Mouse (Mus musculus) frontal cortex, postnatal 36 days (tissue): Measurements from ENCODE around the gene Plk5.

Experiments used
- DNase-seq, 2 experiments: peaks; one replicate each; pipeline ENCODE4 v3.0.0; 2022; ENCODE audit warnings: low spot score in 2 of 2

The Plk5 gene

GRCm38 (mm10) chr10:80387522-80387959, 31.3 kb downstream of the Plk5 start, which contains the start of gene Mex3d:
Gene Mex3d, minus strand, starts transcription at chr10:80387659.
- peak; percentile 77 for DNase-seq

DNA sequence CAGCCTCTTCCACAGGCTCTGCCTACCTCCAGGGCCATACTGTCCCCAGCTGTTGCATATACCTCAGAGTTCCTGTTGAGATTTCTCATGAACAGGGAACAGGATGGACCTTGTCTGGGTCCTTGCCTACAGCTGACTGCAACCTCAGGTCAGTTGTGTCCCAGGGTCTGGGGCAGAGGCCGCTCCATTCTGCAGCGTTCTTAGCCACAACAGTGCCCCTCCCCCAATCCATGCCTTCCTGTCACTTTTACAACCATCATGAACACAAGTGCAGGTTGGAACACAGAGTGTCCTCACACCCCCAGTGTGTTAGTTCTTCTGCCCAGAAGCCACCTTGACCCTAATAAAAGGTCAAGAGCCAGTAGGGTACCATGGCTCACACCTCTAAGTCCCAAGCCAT, 32.5 kb downstream of the Plk5 start:
- no peak for DNase-seq

DNA sequence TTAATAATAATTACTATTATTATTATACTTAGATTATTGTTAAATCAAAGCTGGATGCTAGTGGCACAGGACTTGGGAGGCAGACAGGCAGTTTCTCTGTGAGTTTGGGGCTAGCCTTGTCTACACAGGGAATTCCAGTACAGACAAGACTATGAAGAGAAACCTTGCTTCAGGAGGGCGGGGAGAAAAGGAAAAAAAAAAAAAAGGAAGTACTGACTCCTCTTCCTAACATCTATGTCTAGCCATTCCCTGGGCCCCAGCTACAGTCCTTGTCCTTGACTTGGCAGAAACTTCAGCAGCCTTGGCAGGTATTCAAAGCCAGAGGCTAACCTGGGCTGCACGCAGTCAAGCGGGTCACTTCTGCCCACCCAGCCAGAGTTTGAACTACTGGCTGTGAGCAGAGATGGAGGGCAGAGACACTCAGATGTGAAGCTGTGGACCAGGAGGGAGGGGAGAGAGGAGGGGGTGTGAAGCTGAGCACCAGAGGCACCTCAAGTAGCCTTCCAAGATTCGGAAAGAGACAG, 33.0 kb downstream of the Plk5 start:
- no peak for DNase-seq

- DNase-seq = no peak
Measured at GRCm38 (mm10) chr10:80390697-80391096, 34.4 kb downstream of the Plk5 start.

- no peak for DNase-seq
Measured at GRCm38 (mm10) chr10:80392687-80393086, 36.4 kb downstream of the Plk5 start.

DNA sequence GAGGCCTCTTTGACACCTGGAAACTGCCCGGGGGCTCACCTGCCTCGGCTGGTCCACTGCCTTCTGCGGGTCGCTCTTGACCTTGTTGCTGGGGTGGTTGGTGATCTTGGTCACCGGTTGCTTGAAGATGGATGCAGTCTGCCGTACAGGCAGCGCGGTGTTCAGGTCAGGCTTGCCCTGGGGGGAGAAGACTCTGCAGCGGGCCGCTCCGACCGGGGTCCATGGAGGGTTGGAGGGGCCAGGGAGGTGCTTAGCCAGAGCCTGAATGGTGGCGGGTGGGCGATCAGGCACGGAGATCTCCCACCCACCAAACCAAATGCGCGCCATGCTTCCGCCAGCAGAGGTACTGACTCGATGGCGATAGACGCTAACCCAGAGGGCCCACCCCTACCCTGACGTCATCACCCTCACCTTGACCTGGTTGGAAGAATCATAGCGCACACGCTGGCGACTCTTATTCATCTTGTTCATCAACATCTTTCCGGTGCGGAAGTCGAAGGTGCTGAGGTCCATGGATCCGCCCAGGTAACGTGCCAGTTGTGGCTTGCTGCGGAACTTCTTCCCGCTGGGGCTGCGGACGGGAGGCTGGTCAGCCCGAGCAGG, 38.9 kb downstream of the Plk5 start:
- DNase-seq = no peak

DNA sequence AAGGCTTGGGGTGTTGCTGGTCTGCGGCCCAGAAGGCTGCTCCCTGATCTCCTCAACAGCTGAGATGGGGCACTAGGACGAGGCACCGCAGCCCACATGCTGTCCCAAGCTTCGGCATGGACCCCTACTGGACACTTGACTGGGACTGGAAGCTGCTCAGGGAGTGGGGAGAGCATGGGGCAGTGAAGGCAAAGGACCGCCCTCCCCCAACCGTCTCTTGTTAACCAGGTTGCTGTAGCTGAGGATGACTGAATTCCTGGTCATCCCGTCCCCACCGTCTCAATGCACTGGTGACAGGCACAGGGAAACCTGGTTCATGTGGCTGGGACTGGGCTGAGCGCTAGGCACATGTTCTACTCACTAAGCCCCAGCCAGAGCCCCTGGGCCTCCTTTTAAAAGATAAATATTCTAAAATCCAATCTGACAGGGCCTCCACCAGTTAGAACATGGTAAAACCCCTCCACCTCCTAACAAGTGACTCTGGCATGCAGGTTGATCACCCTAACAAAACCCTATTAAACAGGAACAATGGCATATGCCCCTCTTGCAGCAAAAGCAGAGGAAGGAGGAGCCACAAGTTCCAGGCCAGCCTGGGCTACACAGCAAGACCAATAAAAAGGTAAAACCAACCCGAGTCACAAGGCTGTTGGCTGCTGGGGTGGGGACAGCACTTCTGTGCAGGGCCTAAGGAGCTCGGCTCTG, 40.7 kb downstream of the Plk5 start:
- DNase-seq = no peak

DNA sequence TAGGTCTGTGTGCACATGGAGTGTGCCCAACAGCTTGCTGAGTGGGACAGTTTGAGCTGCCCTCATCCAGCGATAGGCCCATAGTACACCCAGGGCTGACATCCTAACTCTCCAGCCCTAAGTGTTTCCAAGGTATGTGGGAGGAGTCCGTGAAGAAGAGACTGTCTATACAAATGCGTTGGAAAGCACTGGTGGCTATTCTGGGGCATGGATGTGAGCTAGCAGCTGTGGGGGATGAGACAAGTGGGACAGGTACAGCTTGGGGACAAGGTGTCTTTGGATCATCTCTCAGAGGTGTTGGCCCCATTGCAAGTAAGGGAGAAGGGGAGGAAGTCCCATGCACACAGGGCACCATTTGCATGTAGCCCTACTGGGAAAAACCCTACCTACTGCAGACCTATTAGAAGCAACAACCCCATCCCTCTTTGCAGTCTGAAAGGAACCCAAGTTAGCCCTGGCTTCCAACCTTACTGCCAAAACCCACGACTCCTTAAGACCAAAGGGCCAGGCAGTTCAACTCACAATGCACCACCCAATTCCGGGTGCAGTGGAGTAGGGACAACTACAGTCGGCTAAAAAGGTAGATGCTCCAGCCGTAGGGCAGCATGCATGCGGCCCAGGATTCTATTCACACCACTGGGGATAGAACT, 41.4 kb downstream of the Plk5 start:
- no peak for DNase-seq

- no peak for DNase-seq
Measured at GRCm38 (mm10) chr10:80398174-80398535, 41.9 kb downstream of the Plk5 start.

- peak; percentile 96 to 98 for DNase-seq
Measured at GRCm38 (mm10) chr10:80398719-80399190, 42.5 kb downstream of the Plk5 start.

GRCm38 (mm10) chr10:80399191-80399972, 43.1 kb downstream of the Plk5 start, which contains the start of gene Mbd3:
Gene Mbd3, minus strand, starts transcription at chr10:80399550.
- DNase-seq = peak; percentile 99 to 100

- no peak for DNase-seq
Measured at GRCm38 (mm10) chr10:80399973-80400703, 43.9 kb downstream of the Plk5 start.

DNA sequence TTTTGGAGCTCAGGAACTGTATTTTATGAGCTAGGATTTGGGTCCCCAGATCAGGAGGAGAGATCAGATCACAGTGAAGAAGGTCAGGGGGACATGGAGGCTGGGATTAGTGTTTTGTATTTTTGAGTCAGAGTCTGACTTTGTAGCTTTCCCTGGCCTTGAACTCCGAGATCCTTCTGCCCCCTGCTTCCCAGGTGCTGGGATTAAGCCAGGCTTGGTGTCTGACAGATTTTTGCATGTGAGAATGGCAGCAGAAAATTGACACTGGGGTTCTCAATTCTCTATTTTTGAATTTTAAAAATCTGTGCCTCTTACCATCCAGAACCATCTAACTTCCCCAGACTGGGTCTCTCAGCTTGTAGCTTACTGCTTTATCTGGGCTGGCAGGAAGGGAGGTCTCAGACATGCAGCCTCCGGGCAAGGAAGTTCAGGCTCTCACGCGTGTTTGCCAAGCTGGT, 44.5 kb downstream of the Plk5 start:
- DNase-seq = no peak

GRCm38 (mm10) chr10:80403044-80403692, 46.9 kb downstream of the Plk5 start:
- no peak for DNase-seq

DNA sequence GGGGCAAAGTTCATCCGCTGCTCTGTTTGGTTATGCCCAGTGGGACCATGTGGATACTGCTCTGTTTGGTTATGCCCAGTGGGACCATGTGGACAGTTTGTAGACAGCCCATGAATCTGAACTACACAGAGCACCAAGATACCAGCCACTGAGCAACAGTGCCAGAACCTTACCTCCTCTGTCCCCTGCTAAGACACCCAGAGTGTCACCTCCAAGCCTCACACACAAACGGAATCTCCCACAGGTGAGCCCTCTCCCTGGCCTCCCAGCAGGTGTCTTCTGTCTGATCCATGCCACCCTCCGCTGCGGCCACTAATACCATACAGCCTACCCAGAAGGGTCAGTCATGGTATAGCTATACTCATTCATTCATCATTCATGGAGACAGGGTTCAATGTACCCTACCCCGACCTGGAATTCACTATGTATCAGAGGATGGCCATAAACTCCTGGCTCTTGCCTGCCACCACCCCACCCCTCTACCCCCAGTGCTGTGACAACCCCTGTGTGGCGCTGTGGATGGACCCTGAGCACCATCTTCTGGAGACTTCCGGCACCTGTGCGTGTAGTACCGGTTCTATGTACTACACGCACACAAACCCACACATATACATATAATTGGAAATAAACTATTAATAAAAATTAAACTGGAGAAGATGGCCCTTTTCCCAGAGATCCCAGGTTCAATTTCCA, 49.4 kb downstream of the Plk5 start:
- DNase-seq = no peak

DNA sequence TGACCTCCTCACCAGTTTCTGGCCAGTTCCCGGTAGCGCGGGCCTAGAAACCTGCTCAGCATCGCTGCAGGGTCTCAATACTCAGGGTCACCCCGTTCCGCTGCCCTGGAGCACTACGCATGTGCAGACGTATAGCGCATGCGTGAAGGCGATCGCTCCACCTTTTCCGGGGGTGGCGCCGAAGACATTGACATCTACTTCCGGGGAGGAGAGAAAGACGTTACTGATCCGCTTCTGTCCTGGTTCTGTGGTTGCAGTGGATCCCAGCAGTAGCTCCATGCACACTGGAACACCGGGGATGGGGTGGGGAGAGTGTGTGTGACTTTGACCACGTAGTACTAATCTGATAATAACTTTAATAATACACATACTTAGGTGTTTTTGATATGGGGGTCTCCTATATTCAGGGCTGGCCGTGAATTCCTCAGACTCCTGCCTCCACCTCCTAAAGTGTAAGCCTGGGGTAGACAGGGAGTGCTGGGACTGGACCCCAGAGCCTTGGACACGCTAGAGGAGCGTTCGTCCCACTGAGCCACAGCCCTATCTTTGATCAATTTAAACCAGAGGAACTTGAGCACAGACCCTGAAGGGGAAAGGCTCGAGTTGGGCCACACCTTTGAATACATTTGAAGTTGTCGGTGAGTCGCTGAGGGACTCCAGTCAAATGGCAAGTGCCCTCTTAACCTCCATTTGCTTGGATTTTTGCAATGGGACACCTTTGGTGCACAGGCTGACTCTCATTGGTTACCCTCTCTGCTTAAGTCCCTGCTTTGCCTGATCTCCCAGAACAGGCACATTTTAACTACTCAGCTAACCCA, 50.6 kb downstream of the Plk5 start, which contains the start of gene Uqcr11:
TSS of gene Uqcr11 (minus strand) at position 147 of the 818 bp plus-strand sequence.
- DNase-seq = peak; percentile 93

GRCm38 (mm10) chr10:80407924-80408323, 51.7 kb downstream of the Plk5 start:
- no peak for DNase-seq

DNA sequence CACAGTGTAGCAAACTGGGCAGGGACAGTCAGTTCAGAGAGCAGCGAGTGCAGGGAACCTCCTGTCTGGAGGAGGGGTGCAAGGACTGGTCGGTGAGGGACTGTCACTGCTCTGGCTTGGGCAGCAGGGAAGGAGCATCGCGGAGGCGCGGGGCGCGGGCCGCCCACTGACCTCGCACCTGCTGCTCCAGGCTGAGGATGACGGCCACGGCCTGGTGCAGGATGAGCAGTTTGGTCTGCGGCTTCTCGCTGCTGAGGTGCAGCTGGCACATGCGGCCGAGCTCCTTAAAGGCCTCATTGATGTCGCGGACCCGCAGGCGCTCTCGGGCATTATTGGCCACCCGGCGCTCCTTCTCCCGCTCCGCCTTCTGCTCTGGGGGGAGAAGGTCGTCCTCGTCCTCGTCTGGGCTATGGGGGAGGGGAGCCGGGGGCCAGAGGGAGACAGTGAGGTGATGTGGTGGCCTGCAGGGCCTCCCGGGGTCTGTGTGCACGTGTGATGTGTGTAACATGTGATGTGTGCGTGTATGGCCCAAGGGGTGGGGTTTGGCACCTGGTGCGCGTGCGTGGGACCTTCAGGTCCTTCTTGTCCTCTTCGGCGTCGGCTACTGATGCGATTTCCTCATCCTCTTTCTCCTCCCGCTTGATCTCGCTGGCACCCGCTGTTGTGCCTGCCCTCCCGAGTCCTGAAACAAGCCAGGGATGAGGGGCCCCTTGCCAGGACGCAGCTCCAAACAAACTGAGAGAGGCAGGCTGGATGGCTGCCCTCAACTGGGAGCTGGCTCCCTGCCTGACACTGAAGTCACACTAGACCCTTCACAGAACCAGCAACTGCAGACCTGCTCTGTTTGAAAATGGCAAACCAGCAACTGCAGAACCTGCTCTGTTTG, 56.6 kb downstream of the Plk5 start:
- DNase-seq = peak; percentile 70 to 71
